15 mouse cellular contexts compared by ENCODE assay signal in genomic region chr13:49807146-49807545, GRCm38 (mm10). TPM values are rescaled to one million over a fixed set of nuclear protein-coding genes. Genes with fewer than 3 reads are reported as not detected.
DNase-seq lines count a peak whose midpoint lies in the region; ATAC-seq lines count a peak whose summit lies in the region.
"Had no signal": no experiment of that assay in that cellular context is flagged by ENCODE, and none has a peak within 500 bp of the region (broad histone marks: within the 10 kb centered on the region; RNA-seq: fewer than 3 reads in every experiment).

No protein-coding gene starts in this region.

- WGBS in kidney, embryonic 14.5 days = 83% methylated on average over 1 of the region's 1 CpGs
- 91% methylated on average over 1 of the region's 1 CpGs for WGBS in hindbrain, embryonic 14.5 days
- 94% methylated on average over 1 of the region's 1 CpGs for WGBS in hindbrain, embryonic 13.5 days

- H3K4me2 ChIP-seq in kidney, embryonic 14.5 days (replicated peaks; ENCODE audit: low read depth, low read length) = no peak overlapping the region
- H3K4me2 ChIP-seq in hindbrain, embryonic 14.5 days (replicated peaks) = no peak overlapping the region
- no peak overlapping the region for H3K4me2 ChIP-seq in hindbrain, embryonic 13.5 days
- H3K4me2 ChIP-seq: hindbrain, embryonic 15.5 days had no signal

- H3K9me3 ChIP-seq in kidney, embryonic 14.5 days (ENCODE audit: control insufficient read depth, low read length) = no peaks in the 10 kb centered on the region
- no peaks in the 10 kb centered on the region for H3K9me3 ChIP-seq in hindbrain, embryonic 14.5 days (ENCODE audit: control insufficient read depth, low read length)
- H3K9me3 ChIP-seq in hindbrain, embryonic 13.5 days = no peaks in the 10 kb centered on the region; the same call in 1 of the 2 replicates
- H3K9me3 ChIP-seq: hindbrain, embryonic 15.5 days had no signal

- peak; percentile 6 for DNase-seq in adrenal gland, postnatal 14 days
- no peak for DNase-seq in adrenal gland, adult 18-20 months (ENCODE audit: low spot score in 2 of 2)
- peak; percentile 7 for DNase-seq in kidney, postnatal 10 days
- peak; percentile 18 for DNase-seq in A20 (ENCODE audit: low read depth, low spot score)
- DNase-seq in R1 (ENCODE audit: low read depth, low spot score) = peak; percentile 13
- DNase-seq in hindbrain, embryonic 14.5 days (ENCODE audit: low spot score) = no peak
- DNase-seq: cerebellum, postnatal 36 days had no signal

- no peak overlapping the region for H3K27ac ChIP-seq in kidney, embryonic 14.5 days (ENCODE audit: low read depth, low read length)
- no peak overlapping the region for H3K27ac ChIP-seq in hindbrain, embryonic 14.5 days
- no peak overlapping the region for H3K27ac ChIP-seq in hindbrain, embryonic 13.5 days
- H3K27ac ChIP-seq: hindbrain, embryonic 15.5 days had no signal

- H3K9ac ChIP-seq in kidney, embryonic 14.5 days (ENCODE audit: low read depth, low read length) = no peak overlapping the region
- H3K9ac ChIP-seq in hindbrain, embryonic 14.5 days = no peak overlapping the region
- no peak overlapping the region for H3K9ac ChIP-seq in hindbrain, embryonic 13.5 days
- H3K9ac ChIP-seq: hindbrain, embryonic 15.5 days had no signal

- H3K27me3 ChIP-seq in kidney, embryonic 14.5 days (ENCODE audit: control insufficient read depth, insufficient read depth, low read length) = no peaks in the 10 kb centered on the region
- no peaks in the 10 kb centered on the region for H3K27me3 ChIP-seq in hindbrain, embryonic 14.5 days (ENCODE audit: control insufficient read depth, insufficient read depth, low read length)
- no peaks in the 10 kb centered on the region for H3K27me3 ChIP-seq in hindbrain, embryonic 13.5 days
- H3K27me3 ChIP-seq: hindbrain, embryonic 15.5 days had no signal

- H3K4me3 ChIP-seq in kidney, embryonic 14.5 days (ENCODE audit: low read length) = no peak overlapping the region
- H3K4me3 ChIP-seq in hindbrain, embryonic 14.5 days (replicated peaks; ENCODE audit: low read length) = no peak overlapping the region
- no peak overlapping the region for H3K4me3 ChIP-seq in hindbrain, embryonic 13.5 days
- H3K4me3 ChIP-seq: hindbrain, embryonic 15.5 days had no signal

- no peaks in the 10 kb centered on the region for H3K4me1 ChIP-seq in kidney, embryonic 14.5 days (ENCODE audit: control insufficient read depth, insufficient read depth, low read length)
- no peaks in the 10 kb centered on the region for H3K4me1 ChIP-seq in hindbrain, embryonic 14.5 days (replicated peaks; ENCODE audit: control insufficient read depth, insufficient read depth, low read length)
- no peaks in the 10 kb centered on the region for H3K4me1 ChIP-seq in hindbrain, embryonic 13.5 days (replicated peaks)
- H3K4me1 ChIP-seq: hindbrain, embryonic 15.5 days had no signal

- H3K36me3 ChIP-seq in kidney, embryonic 14.5 days (ENCODE audit: control insufficient read depth, insufficient read depth, low read length) = no peaks in the 10 kb centered on the region
- H3K36me3 ChIP-seq in hindbrain, embryonic 14.5 days (replicated peaks; ENCODE audit: control insufficient read depth, insufficient read depth) = no peaks in the 10 kb centered on the region
- no peaks in the 10 kb centered on the region for H3K36me3 ChIP-seq in hindbrain, embryonic 13.5 days
- H3K36me3 ChIP-seq: hindbrain, embryonic 15.5 days had no signal

- ATAC-seq in kidney, embryonic 14.5 days (ENCODE audit: low FRiP score, low TSS enrichment) = no peak
- ATAC-seq in hindbrain, embryonic 14.5 days (ENCODE audit: low FRiP score) = no peak
- ATAC-seq in hindbrain, embryonic 13.5 days (ENCODE audit: low FRiP score) = no peak

RNA-seq across cellular contexts. Expression of gene Gm30302, which starts 8.3 kb away (rescaled TPM):
- total RNA-seq in adrenal gland, postnatal 14 days (2021) = not detected in 2 replicates
- total RNA-seq in adrenal gland, adult 18-20 months (2021) = not detected
- polyA plus RNA-seq in kidney, embryonic 14.5 days (2014; fragmentation: Nextera tagmentation; extraction: Ambion mirVana) = not detected in 2 replicates
- 0.15 TPM in 1 of 2 replicates, not detected in the other for polyA plus RNA-seq in hindbrain, embryonic 14.5 days (2014; fragmentation: Nextera tagmentation; extraction: Ambion mirVana)
- not detected in 2 replicates for polyA plus RNA-seq in hindbrain, embryonic 13.5 days (2015; fragmentation: Nextera tagmentation; extraction: Ambion mirVana)
- total RNA-seq: left cerebral cortex, postnatal 10 days; megakaryocyte, adult 5-6 weeks; monocyte, adult 5-6 weeks had no signal
- polyA plus RNA-seq: hindbrain, embryonic 15.5 days; large intestine, adult 2 months; liver, embryonic 16.5 days had no signal

Comparison
In these comparisons a context has a peak if more than half of its experiments do, and no peak if none do; other contexts are left out.
1. DNase-seq: peak in adrenal gland, postnatal 14 days (single experiment), kidney, postnatal 10 days (single experiment), A20 (single experiment) and R1 (single experiment); none in adrenal gland, adult 18-20 months (0 of 2) and hindbrain, embryonic 14.5 days (single experiment).